Mouse (Mus musculus) urinary bladder, adult 2 months (tissue): ENCODE measurements at regions not wholly inside any gene's neighbourhood (a gene's known extent, or its start where the extent isn't known, plus 50 kb on each side); places are given as distances from the start of the nearest gene placed in this dataset.

Source experiments
- DNase-seq: peaks from one replicate; pipeline ENCODE4 v3.0.0; 2022; ENCODE audit warnings: low spot score

DNA sequence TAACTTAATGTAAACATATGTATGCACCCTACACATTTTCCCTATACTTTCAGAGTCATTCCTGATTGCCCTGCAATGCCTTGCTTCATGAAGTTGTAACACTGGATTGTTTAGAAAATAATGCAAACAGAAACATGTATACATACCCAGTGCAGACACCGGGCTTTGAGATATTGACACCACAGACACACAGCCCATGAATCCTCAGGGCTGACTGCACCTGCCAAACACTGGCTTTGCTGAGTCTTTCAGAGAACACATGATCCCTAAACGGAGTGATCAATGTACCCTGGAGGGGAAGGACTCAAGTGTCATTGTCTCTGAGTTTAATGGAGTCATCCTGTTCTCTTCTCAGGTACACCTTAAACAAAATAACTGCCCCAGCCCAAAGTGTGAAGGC, 519.4 kb upstream of the Mki67 start:
- no peak for DNase-seq

DNA sequence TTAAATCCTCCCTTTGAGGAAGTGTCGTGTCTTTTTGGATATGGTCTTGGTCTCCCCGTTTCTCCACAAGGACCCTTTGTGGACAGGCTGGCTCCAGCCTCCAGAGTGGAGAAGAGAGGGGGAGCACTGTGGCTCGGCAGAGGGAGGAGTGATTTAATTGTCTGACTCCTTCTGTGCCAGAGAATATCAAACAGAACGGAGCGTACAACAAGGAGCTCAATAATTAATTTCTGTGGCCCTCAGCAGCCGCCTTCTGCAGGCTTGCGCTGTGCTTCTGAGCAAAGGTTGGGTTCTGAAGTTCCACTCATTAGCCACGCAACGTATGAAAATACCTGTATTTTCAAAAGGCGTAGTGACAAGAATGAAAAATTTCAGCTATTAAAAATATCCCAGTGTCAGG, 520.2 kb upstream of the Mki67 start:
- no peak for DNase-seq

DNA sequence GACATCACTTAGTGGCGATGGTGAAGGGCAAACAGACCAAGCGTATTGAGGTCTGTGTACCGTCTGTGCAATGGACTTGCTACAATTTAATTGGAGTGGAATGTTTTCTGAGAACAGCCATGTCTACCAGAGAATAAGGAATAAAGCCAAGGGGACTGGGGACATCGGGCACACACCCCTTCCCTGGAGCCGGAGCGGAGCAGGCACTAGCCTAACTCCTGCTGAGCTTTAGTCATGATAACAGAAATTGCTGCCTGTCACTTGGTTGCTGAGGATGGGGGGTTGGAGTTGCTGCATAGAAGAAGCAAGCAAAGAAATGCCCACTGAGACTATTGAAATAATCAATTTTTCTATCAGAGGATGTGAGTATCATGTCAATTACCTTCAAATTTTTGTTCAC, 549.5 kb upstream of the Mki67 start:
- DNase-seq, result no peak

DNA sequence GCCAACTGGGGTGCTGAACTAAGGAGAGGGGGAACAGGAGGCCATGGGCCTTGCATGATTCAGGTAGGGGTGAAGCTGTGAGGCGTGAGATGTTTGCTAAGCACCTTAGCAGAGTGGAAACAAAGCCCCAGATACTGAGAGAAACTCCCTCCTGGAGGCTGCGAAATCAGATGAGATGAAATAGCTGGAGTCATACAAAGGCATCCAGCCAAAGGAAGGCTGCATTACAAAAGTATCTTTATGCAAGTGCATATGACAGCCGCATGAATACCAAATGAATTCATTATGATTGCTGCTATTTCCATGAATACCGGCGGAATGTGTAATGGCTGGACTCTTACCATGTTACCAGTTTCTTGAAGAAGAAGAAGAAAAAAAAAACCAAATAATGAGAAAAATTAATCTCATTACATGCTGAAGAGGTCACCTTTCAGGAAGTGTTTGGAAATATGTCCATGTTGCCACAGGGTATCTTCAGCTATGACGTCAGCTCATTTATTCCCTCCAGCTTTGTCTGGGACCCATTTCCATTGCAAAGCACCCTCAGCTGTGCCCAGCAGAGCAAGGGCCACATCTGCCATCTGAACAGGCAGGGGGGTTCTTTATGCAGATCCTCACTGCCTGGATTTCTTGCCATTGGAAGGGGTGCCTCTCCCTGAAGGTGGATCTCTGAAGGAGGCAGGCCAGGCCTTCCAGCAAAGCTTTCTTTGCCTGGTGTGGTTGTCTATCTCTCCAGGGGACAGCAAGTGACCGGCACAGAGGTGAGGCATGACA, 551.7 kb upstream of the Mki67 start:
- no peak for DNase-seq

DNA sequence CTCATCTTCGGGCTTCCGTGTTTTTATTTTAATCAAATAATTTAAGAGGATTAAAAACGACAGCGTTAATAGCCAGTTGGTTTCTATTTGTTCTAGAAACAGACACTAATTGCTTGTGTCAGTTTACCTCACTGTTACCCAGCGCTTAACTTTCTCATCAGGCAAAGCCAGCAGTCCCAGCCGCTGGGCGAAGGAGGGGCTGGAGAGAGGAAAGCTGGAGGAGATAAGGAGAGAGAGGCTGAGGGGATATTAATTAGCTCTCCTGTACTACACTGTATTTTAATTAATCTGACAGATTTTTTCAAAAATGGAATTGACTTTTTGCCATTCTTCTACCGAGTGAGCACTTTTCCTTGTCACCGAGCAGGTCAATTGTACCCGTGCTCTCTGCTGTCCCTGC, 559.5 kb upstream of the Mki67 start:
- no peak for DNase-seq

DNA sequence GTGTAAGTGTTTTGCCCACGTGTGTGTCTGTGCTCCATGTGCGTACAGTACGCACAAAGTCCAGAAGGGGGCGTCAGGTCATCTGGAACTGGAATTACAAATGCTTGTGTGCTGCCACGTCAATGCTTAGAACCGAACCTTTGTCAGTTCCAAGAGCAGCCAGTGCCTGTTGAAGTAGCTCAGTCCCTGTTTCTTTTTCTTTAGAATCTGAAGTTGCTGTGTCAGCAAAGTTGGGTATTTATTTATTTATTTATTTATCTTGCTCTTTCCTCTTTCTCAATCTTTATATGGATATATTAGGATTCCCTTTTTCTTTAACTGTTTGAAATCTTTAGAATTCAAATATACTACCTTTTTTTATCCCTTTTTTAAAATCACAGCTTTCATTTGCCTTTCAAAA, 567.6 kb upstream of the Mki67 start:
- no peak for DNase-seq

DNA sequence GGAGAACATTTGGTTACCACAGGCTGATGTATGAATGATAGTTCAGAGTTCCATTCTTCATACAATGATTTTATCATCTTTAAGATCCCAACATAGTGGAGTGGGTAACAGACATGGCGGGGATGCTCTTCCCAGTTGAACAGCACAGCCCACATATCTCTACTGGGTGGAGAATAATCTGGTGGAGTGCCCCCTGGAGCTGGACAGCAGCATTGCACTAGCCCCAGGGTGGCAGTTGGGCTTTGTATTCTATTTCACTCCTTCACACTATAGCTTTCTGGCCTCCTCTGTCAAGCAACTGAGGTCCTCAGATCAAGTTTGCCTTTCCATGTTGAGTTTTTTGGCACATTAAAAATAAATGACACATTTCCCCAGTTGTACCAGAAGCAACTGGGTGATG, 569.4 kb upstream of the Mki67 start:
- DNase-seq, result no peak

DNA sequence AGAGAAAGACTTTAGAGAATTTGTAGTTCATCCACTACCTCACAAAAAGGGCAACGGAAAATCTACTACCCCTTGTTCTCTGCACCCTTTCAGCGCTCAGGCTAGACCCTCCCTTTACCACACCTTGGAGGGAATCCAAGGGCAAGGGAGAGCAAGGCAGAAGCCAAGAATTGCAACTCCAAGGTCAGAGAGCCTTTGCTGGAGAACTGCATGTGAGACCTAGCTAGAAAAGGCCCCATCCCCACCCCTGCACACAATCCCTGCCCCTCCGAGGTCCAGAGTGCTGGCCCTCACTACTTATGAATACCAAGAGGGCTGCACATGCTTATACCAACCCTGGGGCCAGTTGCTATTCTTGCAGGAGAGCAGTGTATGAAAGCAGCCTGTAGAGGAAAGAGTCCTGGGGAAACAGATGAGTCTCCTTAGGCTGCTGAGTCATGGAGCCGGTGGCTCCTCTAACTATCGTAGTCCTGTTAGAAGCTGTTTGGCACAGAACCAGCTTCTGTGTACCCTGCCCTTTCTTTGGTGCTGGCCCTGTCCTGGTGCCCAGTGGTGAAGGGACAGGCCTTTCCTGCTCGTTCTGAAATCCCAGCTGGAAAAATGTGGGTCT, 577.5 kb upstream of the Mki67 start:
- DNase-seq, result no peak

DNA sequence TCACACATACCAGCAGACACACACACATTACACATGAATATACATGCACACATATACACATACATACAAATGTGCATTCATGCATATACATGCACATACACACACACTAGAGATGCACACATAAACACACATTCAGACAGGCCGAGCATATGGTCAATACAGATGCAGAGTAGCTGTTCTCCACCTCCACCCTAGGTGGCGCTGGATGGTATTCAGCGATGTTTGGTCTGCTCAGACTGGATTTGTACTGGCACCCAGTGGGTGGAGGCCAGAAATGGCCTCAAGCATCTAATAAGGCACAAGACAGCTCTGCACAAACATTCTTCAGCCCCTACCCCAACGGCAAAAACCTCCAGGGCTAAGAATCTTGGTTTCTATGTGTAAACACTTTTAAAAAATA, 578.3 kb upstream of the Mki67 start:
- DNase-seq, result no peak

DNA sequence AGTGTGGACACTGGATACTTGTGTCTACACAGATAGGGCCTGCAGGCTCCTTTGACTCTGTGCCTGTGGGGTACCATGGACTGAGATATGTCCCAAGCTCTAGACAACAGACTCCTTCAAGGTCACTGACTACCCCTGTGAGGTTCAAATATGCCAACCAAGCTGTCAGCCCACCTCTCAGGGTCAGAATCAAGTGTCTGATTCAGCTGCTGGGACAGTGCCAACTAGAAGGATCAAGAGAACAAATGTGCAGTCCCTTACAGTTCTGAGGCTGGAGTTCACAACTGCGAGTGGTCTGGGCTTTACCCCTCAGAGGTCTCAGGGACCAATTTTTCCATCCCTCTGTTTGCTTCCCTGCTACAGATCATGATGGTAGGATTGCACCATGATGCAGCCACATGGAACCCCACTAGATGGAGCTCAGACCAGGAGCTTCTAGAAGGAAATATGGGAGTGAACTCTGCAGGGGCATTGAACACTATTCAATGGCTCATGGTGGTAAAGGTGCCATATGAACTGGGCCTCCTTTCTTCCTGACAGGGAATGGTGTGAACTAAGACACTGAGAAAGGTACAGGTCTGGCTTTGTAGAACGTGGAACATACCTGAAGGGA, 581.8 kb upstream of the Mki67 start:
- no peak for DNase-seq

DNA sequence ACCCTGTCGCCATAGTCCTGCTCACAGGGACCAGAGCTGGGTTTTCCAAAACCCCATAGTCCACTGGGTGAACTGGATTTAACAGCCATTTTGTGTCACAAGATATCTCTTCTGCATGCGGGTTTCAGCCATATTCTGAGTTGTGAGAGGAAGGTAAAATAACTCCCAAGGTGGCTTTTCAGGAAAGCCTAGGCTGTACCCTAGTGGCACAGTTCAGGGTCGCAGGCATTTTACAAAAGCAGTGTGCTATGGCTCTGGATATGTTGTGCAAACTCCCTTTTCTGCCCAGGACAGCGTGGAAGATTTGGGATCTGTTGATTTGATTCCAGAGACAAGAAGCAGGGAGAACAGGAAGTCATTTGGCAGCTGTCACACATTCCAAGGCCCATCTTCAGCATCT, 588.3 kb upstream of the Mgmt start:
- DNase-seq, result no peak

DNA sequence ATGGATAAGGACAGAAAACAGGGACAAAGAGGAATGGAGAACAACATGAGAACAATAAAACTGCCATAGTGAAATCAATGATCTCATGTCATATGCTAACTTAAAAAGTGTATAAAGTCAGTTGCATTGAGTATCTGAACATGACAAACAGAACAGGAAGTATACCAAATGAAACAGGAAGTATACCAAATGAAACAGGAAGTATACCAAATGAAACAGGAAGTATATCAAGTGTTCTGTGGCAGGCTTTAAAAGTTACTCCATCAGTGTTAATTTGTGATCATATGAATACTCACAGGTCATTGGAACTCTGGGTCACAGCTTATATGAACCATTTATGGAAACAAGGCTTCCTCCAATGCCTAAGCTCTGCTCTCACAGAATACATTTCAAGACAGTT, 585.6 kb upstream of the Mgmt start:
- no peak for DNase-seq

DNA sequence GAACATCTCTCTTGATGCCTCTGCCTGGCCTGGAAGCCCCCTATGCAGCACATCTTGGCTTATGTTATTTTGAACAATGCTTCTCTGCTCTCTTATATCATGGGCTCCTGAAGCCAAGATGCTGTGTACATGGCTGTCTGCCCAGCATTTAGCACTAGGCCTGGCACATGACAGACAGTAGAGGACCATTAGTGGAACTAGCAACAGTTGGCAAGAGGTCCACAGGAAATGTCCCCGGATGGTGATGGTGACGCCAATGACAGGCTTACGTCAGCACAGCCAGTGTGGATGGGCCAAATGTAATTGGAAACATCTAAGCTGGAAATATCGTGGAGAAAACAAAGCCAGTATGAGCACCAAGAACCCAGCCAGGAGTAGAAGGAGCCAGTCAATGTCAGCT, 567.1 kb upstream of the Mgmt start:
- DNase-seq, result no peak

DNA sequence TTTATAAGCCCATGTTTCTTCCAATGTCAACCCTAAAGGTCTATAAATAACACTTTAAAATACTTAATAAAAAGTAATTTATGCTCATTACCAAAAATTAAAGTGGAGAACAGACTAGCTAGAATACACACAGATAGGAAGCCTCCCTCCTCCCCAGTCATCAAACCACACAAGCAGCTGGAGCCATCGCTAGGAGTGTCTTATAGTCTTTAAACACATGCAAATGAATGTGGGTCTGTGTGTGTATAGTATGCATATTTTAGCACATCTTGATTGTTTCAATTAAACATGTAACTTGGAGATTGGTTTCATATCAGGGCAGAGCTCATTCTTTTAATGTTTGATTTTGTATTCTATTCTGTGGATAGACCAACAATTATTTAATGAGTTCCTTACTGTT, 564.0 kb upstream of the Mgmt start:
- DNase-seq, result no peak

DNA sequence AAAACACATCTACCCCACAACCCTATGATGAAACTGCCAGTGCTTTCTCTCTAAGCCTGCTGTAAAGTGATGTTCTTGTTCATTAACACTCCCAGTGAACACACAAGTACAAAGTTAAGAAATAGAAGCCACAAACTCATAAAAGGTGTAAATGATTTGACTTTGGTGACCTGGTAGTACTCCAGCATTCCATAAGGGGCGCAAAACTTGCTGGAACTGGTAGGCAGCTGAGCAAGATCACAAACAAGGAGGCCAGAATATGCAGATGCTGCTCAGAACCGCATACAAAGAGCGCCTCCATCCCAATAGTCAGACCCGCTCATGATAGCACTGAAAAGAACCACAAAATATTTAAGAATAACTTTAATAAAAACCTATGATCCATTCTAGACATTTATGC, 561.6 kb upstream of the Mgmt start:
- DNase-seq, result no peak

DNA sequence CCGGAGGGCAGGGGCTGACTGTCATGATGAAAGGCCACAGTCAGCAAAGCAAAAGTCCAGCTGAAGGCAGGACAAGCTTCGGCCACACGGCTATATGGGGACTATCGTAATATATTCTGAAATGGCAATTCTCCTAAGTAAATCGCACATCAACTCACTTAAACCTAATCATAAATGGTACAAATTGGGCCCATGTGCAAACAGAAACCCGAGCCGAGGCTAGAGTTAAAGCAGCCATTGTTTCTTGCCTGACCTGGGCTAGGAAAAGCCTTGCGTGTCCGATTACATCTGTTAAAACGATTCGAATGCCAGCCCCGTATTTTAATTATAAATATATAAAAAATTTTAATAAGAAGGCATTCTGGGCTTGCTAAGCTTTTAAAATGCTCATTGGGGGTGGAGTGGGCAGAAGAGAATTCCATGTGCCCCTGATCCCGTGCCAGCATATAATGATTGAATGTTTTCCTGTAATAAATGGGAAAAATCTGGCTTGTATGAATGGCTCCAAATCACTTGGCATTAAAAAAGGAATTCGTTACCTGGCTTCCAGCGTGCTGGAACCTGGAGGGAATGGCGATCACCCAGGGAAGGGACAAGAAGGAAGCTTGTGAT, 552.7 kb upstream of the Mgmt start:
- no peak for DNase-seq

DNA sequence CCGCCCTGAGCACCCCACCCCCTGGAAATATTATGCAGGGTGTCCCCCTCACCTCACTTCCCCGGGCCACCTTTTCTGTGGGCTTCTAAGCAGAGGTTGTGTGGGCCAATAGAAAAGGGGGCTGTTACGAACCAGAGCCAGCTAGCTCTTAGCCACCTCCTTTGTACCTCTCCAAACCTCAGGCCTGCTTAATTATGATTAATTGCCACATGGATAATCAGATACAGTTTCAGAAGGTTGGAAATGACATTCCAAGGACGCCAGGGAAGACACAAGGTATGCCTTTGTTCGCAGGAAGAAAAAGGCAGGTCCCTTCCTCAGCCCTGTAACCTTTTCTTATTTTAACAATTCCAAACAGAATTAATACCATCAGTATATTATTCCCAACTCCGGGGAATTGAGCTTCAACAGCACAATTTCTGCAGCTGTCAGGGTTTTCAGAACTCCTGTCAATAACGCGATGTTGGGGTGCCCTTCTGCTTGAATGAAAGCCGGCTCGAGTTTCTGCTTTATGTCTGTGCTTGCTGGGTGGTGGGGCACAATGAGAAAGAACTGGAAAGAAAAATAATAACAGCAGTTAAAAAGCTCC, 552.1 kb upstream of the Mgmt start:
- DNase-seq, result no peak

DNA sequence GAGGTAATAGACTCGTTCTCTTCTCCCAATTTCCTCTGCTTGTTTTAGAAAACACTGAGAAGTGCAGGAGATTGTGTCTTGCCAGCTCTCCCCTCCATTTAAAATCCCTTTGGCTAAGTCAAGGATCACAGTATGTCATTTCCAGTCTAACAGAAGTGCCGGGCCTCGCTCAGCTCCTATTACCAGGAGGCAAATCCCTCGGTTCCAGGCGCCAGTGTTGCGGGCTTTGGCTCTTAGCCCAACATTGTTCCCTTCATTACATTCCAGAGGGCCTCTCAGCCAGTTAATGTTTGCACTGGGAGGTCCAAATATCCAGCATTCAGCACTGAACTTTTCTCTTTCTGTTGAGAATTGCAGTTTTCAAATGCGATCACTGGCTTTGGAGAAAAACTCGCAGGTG, 551.6 kb upstream of the Mgmt start:
- no peak for DNase-seq

DNA sequence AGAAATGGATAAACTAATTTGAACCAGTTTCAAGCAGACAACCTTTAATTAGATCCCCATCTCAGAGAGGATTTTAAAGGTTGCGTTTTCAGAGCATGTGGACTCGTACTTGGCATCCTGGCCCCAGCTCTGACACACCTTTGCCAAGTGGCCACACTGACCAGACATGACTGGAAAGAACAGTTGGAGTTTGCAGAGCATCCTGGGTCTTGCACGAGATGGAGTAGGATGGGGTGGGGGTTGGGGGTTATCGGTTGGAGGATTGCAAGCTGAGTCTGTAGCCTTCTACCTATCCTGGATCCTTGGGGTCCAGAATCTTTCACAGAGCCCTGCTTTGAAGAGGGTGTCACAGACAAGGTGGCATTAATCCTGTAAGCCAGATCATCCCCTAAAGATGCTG, 550.9 kb upstream of the Mgmt start:
- DNase-seq, result no peak

DNA sequence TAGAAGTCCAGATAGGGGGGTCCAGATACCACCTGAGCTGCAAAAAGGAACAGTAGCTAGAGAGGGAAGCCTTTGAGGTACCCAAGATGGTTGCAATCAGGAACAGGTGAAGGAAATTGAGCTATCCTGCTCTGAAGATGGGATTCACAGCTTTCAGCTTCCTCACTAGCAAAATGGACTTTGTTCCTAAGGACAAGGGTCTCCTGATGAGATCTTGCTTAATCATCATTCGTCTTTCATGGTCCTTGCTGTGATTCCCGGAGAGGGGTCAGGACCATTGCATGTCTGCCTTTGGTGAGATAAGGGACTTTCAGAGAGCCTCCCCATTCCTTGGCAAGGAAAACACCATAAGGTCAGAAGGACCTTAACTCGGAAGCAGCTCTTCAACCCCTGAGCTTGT, 549.4 kb upstream of the Mgmt start:
- no peak for DNase-seq

DNA sequence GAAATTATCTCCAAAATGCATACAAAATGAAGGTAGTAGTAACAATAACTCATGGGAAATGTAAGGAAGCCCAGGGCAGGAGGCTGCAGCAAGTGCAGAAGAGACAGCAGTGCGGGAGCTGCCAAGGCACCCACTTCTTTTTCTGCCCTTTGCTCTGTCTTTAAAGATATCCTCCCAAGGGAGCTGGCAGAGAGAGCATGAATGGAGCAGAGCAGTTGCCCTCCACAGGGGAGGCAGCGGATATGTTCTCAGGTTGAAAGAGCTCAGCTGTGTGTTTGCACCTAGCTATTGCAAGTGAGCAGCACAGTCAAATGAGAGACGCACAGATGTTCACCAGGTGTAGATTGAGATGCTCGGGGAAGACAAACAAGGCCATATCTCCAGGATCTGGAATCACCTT, 547.9 kb upstream of the Mgmt start:
- no peak for DNase-seq

DNA sequence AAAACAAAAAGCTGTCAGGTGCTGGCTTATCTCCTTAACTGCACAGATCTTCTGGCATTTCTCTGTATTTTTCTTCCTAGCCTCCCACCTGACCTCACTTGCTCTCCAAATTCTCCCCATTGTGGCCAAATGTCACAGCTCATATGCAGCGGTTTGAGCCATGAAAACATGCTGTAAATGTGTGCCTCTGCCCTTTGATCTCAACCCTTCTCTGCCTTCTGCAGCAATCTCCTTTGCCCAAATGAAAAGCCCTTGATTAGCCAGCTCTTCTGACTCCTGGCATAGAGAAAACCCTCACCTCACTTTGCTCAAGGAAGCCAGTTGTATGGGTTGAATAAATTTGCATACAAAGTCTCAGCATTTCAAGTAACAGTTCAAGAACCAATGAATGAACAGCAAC, 546.1 kb upstream of the Mgmt start:
- no peak for DNase-seq

DNA sequence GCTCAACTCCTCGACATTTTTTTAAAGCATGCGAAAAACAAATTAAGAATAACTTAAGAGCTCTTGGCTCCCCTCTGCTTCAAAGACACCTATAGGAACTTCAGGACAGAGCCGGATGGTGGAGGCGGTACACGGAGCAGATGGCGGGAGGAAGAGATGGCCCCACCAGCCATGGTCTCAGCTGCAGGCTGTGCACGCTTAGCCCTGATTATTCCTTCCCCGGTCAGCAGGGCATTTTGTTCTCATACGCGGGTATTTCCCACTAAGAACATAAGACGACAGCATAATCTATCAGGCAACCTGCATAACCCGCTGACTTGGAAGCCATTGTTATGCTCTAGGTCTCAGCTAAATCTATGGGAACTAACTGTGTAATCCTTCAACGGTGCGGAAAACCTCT, 544.8 kb upstream of the Mgmt start:
- no peak for DNase-seq
